Mouse (Mus musculus): Measurements from ENCODE around the gene P2rx4.

The P2rx4 gene

DNA sequence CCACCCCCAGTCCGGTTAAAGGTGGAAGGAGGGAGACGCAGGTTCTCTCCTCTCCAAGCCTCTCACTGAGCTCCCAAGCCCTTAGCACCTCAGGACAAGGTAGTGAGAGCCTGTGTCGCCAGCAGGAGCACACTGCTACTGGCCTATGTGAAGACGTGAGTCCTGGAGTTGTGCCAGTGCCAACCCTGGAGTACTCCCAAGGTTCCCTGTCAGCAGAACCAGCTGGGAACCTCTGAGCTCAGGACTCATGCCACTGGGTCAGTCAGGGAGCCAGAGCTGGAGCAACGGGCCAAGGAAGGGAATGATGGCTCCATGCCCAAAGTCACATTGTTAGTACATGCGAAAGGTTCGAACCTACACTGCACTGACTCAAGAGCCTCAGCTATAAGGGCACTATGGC, 49.3 kb downstream of the P2rx4 start:
- no peak for DNase-seq (ENCODE audit: low spot score)

DNA sequence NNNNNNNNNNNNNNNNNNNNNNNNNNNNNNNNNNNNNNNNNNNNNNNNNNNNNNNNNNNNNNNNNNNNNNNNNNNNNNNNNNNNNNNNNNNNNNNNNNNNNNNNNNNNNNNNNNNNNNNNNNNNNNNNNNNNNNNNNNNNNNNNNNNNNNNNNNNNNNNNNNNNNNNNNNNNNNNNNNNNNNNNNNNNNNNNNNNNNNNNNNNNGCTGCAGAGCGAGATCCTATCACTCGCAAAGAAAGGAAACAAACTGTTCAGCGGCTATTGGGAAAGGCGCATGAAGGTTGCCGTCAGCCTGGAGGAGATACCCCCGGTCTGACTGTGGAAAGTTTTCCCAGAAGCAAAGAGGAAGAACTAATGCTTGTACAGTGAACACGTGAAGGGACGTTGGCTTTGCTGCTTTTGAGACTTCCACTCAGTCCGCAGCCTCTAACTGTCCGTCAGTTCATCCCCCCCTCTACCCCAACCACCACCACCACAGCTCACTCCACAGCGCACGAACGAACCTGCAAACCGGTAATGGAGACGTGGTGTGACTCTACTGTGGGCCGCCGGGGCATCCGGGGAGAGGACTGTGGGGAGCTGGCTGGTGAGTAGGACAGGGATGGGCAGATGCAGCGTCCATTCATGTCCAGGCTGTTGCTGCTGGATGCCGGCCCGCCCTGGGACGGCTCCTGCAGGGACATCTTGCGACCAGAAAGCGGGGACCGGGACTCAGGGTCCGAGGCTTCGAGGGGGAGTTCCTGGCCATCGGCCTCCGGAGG, 56.1 kb downstream of the P2rx4 start:
- no peak for DNase-seq (ENCODE audit: low spot score)

DNA sequence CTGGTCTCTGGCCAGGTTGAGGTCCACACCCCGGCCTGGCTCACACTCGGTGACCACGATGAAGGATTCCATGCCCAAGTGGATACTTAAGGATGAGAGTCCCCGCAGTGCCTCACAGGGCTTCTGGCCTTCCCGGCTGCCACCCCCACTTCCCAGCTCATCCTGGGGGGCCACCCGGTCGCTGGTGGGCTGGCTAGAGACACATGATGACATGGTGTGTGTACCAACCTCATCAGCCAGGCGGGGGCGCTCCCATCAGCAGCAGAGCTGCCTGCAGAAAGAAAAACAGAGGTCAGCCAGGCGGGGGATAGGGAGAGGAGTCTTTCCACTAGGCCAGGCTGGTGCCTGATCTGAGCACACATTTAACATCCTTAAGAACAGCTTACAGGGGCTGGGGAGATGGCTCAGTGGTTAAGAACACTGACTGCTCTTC, 56.7 kb downstream of the P2rx4 start:
- no peak for DNase-seq (ENCODE audit: low spot score)

DNA sequence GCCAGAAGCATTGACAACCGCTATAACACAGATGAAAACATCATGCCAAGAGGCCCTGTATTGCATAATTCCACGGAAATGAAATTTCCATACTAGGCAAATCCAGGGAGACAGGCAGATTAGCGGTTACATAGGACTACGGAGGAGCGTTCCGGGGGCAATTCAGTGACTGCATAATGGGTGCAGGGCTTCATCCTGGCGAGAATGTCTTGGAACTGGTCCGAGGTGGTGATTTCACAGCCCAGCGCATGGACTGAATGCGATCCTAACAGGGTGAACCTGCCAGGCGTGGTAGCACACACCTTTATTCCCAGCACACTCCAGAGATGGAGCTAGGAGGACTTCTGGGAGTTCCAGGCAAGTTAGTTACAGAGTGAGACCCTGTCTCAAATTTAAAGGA, 59.9 kb downstream of the P2rx4 start:
- DNase-seq (ENCODE audit: low spot score) = no peak

DNA sequence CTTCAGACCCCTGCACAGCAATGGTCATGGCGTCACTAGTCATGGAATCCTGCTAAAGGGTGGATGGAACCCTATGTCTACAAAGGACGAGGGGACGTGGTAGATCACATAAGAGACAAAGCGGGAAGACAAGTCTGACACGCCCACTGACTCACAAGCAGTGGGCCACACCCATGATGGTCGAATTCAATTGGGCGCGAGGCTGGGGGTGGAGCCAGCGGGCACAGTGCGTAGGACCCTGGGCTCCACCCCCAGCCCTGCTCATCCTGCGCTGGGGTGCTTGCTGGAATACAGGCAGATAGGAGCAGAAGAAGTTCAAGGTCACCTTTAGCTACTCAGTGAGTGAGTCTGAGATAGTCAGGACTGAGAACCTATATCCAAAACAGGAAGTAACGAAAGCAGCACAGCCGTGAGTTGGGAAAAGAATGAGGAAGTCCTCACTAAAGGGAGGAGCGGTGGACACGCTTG, 61.8 kb downstream of the P2rx4 start:
- DNase-seq (ENCODE audit: low spot score) = no peak

DNA sequence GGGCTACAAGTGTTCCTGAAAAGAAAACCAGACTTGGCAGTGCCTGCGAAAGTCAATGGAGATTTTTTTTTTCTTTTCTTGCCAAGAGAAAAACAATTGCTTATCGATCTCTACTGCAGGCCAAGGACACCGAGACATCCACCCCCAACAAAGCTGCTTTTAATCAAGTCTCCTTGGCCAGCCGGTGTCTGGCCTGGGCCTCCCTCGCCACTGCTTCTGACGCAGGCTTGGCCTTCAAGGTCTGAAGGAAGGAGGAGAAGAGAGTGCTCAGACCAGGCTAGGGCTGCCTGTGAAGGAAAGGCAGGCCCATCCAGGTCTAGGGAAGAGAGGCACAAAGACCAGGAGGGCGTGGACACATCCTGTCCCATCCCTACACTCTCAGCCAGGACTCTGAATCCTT, 63.0 kb downstream of the P2rx4 start:
- no peak for DNase-seq (ENCODE audit: low spot score)

DNA sequence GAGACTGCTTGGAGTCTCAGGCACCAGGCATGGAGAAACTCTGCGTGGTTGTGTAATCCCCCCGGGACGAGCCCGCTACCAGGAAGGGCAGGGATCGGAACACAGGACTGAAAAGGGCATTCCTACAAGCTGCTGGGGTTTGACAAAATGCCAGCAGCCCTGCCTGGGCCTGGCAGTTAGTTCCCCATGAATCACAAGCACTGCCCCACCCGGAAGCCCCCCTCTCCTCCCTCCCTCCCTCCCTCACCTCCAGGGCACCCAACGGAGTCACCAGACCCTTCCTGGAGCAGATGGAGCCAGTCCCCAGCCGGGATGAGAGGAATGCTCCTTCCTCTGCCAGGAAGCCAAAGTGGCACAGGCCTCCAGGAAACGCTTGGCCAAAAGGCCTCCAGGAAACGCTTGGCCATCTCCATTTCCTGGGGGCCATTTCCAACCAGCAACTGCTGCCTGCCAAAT, 63.5 kb downstream of the P2rx4 start:
- DNase-seq (ENCODE audit: low spot score) = no peak

DNA sequence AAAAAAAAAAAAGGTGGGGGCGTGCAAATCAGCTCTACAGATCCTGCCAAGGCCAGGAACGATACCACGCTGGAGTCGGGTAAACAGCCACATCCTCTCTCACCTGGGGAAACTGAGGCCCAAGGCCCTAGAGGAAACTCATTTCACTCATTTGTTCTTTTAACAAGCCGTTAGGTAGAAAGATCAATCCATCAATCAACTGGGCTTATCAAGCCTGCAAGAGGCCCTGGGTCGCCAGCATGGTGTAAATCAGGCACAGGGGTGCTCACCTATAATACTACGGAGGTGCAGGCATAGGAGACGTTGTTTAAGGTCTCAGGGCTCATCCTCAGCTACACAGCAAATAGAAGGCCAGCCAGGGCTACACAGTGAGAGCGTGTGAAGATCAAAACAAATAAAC, 64.1 kb downstream of the P2rx4 start:
- no peak for DNase-seq (ENCODE audit: low spot score)

DNA sequence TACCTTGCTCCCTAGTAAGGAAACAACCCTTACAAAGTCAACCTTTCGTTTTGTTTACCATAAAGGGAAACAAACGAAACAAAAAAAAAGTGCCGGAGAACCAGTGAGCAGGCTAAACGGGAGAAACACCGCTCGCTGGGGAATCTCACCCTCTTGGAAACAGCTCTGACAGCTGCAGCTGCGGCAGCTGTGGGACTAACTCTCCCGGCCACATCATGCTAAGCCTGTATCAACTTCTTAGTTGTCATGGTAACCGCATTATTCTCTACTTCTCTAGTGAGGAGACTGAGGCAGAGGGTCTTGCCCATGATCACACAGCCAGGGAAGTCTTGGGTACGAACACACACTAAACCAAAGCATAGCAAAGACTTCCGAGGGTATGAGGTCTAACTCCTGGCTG, 66.4 kb downstream of the P2rx4 start:
- DNase-seq (ENCODE audit: low spot score) = no peak

DNA sequence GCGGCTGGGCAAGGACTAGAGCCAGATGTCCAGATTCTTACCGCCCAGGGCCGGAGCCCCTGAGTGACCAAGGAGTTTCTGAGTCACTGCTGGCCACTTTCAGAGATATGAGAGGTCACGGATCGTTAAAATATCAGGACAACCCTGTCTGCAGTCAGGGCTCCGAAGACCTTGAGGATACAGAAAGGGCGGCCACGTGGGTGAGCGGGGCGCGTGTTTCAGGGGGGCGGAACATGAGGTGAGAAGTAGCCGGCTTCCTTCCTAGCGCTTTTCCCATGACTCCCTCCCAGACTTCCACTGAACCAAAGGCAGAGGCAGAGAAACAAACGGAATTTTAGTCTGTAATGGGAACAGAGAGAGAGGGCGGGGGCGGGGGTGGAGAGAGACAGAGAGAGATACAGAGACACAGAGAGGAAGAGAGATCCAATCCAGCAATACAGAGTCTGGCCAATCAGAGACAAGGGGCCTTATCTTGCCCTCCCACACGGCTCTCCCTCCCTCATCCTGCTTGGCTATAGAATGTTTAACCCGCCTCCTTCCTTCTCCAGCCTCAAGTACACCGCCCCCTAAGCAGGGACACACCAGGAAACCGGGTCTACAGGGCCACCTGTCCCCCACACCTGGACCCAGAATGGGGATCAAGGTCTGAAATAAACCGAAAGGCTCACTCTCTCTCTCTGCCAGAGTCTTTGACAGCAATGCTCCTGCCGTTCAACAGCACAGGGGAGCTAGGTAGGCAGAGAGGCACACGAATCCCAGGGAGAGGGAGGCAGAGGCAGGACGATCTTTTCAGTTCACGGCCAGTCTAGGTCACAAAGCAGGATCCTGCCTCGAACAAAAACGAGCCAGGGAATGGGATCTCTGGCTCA, 67.6 kb downstream of the P2rx4 start:
- no peak for DNase-seq (ENCODE audit: low spot score)

DNA sequence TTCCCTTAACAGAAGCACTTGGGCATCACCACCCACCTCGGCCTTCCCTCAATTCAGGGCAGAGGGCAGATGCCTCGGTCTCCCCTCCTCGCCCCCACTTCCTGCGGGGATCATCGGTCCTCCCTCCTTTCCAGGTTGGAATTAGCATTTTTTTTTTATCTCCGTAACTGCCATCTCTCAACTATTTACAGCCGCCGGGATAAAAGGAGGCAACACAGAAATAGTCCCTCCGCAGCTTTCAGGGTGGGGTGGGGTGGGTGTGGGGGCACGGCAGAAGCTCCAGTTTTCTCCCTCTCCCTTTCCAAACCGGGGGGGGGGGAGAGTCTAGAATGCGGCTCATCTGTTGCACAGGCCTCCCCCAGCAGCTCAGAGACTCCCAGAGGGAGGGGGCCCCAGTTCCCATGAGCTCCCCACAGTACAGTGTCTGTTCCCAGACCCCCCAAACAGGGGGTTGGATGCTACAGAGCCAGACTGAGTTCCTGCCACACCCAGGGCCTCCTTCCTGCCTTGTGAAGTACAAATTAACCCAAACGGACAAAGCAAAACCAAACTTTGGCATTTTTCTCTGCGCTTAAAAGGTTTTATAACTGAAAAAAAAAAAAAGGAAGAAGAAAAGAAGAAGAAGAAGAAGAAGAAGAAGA, 68.4 kb downstream of the P2rx4 start:
- DNase-seq (ENCODE audit: low spot score) = no peak

DNA sequence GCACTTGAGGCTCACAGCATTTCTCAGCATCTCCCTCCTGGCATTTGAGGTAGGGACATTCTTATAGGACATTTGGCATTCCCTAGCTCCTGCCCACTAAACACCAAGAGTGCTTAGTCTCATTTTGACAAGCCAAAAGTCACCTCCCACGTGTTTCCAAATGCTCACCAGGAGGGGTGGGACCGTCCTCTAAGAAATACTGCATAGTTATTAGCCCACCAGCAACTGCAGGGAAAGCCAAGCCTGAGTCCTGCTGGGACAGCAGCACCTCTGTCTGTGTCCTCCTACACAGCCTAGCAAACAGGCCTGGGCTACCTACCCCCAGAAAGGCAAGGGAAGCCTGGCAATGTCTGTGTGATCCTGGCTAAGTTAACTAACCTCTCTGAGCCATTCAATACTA, 70.0 kb downstream of the P2rx4 start:
- no peak for DNase-seq (ENCODE audit: low spot score)

DNA sequence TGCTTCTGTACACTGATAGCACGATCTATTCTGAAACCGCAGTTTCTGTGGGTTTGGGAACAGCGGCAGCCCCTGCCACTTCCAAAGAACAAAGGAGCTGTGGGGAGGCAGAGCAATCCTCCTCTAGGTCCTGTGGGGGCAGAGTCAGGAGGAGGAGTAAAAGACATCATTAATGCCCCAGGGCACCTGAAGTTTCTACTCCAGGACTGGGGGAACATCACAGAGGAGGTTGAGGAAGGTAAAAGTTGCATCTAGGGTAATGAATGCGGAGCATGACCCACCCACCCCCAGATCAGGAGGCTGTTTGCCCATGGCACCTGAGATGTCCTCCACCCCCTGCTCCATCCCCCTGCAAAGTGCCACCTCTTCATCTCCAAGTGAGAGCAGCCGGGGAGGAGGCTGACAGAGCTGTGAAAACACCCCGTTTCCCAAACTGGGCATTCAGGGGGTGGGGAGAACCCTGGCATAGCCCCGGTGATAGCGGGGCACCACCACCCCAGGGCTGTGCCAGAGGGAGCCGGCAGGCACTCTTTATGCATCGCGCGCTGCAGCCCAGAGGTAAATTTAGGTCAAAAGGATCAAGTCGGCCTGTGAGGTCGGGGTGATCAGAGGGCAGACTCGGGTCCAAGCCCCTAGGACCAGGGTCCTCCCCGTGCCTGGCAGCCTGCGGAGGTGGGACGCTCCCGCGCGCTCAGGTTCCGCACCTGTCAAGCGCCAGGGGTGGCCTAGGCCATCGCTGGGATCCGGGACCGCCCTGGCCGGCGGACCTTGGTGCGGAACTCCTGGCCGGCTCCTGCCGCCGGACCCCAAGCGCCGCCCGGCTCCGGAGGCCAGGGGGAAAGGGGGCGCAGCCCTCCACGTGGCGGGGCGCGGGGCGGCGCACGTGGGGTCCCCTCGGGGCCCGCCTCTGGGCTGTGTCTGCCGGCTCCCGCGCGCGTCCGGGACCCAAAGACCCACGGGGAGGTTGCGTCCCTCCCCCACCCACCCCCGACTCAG, 71.2 kb downstream of the P2rx4 start:
- DNase-seq (ENCODE audit: low spot score) = peak; percentile 46

All from embryo, embryonic 10.5 days (tissue).